Mouse (Mus musculus) ES-E14 (cell line): Measurements from ENCODE around the gene Mrgpre. TPM values are rescaled to one million over a fixed set of nuclear protein-coding genes. Genes with fewer than 3 reads are reported as not detected.
A peak's percentile ranks its signal among the peaks of the same experiment; 100 is the strongest.

Experiments used
- DNase-seq: peaks from one replicate; pipeline ENCODE4 v3.0.0-alpha.2; 2013; ENCODE audit warnings: low read depth, low spot score
- H3K27ac ChIP-seq: 2 replicates; pipeline ENCODE4 v1.5.1; 2012; ENCODE audit warnings: low read depth, mild to moderate bottlenecking, low read length, moderate library complexity, mixed read lengths; ENCODE audit not compliant: poor library complexity, insufficient read depth, severe bottlenecking
- H3K36me3 ChIP-seq: 2 replicates; pipeline ENCODE4 v1.6.1; 2012; ENCODE audit warnings: mild to moderate bottlenecking, low read length, moderate library complexity, mixed read lengths; ENCODE audit not compliant: control insufficient read depth, poor library complexity, insufficient read depth, severe bottlenecking
- H3K4me1 ChIP-seq, 2 experiments: fragments of 150-350 bp in 1 of 2; sonication (generic) in 1 of 2; 2 replicates each; pipeline ENCODE4 v1.6.1; 2012; ENCODE audit warnings: low read length in 2 of 2, mild to moderate bottlenecking in 1 of 2, mixed read lengths in 1 of 2; ENCODE audit not compliant: control insufficient read depth in 2 of 2, insufficient read depth in 2 of 2, poor library complexity in 1 of 2
- H3K4me3 ChIP-seq, 2 experiments: fragments of 150-350 bp in 1 of 2; sonication (generic) in 1 of 2; 2 replicates each; pipeline ENCODE4 v1.5.1; 2012; ENCODE audit warnings: low read length in 2 of 2, low read depth in 1 of 2, mild to moderate bottlenecking in 1 of 2, mixed read lengths in 1 of 2; ENCODE audit not compliant: insufficient read depth in 1 of 2, poor library complexity in 1 of 2, severe bottlenecking in 1 of 2
- H3K9ac ChIP-seq: 2 replicates; pipeline ENCODE4 v1.6.1; 2012; ENCODE audit warnings: low read depth, mild to moderate bottlenecking, low read length, mixed read lengths; ENCODE audit not compliant: poor library complexity, insufficient read depth, severe bottlenecking
- H3K9me3 ChIP-seq: fragments of 150-350 bp; sonication (generic); 2 replicates; pipeline ENCODE4 v1.6.1; 2012; ENCODE audit warnings: low read depth, mild to moderate bottlenecking, low read length; ENCODE audit not compliant: control insufficient read depth, insufficient read depth
- CHD2 ChIP-seq: IDR thresholded peaks from 2 replicates; pipeline ENCODE4 v1.6.1; 2014; ENCODE audit warnings: mild to moderate bottlenecking, low read depth, low read length, inconsistent platforms
- HCFC1 ChIP-seq: IDR thresholded peaks from 2 replicates; pipeline ENCODE4 v1.6.1; 2012; ENCODE audit warnings: low read length, inconsistent platforms, borderline replicate concordance; ENCODE audit not compliant: insufficient read depth
- MAFK ChIP-seq: IDR thresholded peaks from 2 replicates; pipeline ENCODE4 v1.6.1; 2014; ENCODE audit warnings: mild to moderate bottlenecking, low read depth, low read length, inconsistent platforms; ENCODE audit not compliant: insufficient read depth
- ZC3H11A ChIP-seq: IDR thresholded peaks from 2 replicates; pipeline ENCODE4 v1.6.1; 2012; ENCODE audit warnings: low read depth, mild to moderate bottlenecking, inconsistent platforms, low read length, borderline replicate concordance
- ZNF384 ChIP-seq: IDR thresholded peaks from 2 replicates; pipeline ENCODE4 v1.6.1; 2012; ENCODE audit warnings: low read depth, low read length, inconsistent platforms
- in situ Hi-C, 2 experiments: fragments of 600-800 bp; cut with MboI; formaldehyde crosslinking; loops; one replicate each; pipeline ENCODE4 v1.15.1; 2025; ENCODE audit warnings: low sequenced_read_pairs in 2 of 2, inconsistent platforms in 1 of 2; ENCODE audit not compliant: unreplicated experiment in 2 of 2
- total RNA-seq: library from RNA; depleted of rRNA; stranded (reverse); fragments of 300-350 nt; gene quantifications from 2 replicates; pipeline ENCODE4 v1.2.3, GENCODE M21; 2012

The Mrgpre gene
- total RNA-seq, 1 experiment: 0.67 TPM

DNA sequence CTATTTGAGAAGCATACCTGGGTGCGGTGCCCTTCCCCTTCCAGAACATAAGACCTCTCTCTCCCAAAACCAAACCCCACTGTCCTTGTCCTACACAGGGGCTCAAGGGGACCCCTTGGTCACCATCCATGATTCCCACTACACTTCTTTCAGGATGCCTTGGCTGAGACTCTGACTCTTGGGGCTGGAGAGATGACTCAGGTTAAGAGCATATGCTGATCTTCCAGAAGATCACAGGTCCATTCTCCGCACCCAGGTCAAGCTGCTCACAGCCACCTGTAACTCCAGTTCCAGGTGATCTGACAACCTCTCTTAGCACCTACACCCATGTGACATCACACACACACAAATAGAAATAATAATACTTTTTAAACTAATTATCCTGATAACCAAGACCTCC is 43.6 kb downstream of the Mrgpre start:
- TF ChIP-seq MAFK: no peak
- TF ChIP-seq ZC3H11A: no peak
- TF ChIP-seq CHD2: no peak
- no peak for TF ChIP-seq ZNF384
- TF ChIP-seq HCFC1: no peak
- H3K4me1 ChIP-seq: peaks cover 0 to 11% of the 10 kb centered on the region in 2 experiments; a peak in 1 of 4 replicates
- no peak for DNase-seq

DNA sequence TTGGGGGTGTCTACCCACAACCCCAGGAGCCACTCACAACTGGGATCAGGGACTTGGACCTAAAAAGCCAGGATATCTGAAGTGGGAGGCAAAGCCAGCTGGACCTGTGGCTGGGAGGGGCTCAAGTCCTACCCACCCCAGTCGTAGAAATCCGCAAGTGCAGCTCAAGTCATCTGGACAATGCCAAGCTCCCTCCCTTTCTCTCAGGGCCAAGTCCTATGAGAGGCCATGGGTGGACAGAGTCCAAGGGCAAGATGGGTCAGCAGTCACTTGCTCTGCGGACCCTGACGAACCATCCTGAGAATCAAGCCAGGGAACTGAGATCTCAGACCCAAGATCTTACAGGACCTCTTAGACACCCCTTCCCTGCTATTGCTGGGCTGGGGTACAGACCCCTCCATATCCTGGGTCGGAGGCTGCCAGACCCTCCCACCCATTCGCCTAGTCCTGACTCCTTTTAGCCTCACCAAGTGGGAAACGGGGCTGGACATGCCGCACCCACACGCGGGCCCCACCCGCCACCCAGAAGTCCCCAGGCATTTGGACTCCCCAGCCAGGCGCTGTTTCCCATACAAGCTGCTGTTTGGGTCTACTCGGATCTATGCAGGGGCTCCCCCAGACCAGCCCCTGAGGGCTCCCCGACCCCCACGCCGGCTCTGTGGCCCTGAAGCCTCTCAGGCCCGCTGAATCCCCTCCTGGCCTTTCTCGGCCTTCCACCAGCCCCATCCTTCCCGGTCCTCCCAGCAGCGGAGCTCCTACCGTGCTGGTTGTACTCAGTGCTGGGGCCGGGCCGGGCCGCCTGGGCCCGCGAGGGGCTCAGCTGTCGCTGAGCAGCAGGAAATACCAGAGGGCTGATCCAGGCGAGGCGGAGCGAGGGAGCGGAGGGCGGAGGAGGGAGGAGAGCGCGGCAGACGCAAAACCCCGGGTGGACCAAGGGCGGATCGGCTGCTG is 44.5 kb downstream of the Mrgpre start:
- in situ Hi-C loops: no loop called here
- TF ChIP-seq ZC3H11A (no peak), HCFC1 (no peak), MAFK (no peak), CHD2 (no peak), ZNF384 (no peak)
- H3K9ac ChIP-seq: peak overlapping the region; percentile 66

More for the DNA sequence above, 43.6 kb downstream of the Mrgpre start:
- no peaks in the 10 kb centered on the region for H3K9me3 ChIP-seq
- H3K27ac ChIP-seq: no peak overlapping the region
- in situ Hi-C loops: no loop called here
- H3K36me3 ChIP-seq: no peaks in the 10 kb centered on the region
- peak overlapping the region; percentile 61 to 78; a peak in 3 of 4 replicates for H3K4me3 ChIP-seq
- no peak overlapping the region; the same call in 1 of the 2 replicates for H3K9ac ChIP-seq

DNA sequence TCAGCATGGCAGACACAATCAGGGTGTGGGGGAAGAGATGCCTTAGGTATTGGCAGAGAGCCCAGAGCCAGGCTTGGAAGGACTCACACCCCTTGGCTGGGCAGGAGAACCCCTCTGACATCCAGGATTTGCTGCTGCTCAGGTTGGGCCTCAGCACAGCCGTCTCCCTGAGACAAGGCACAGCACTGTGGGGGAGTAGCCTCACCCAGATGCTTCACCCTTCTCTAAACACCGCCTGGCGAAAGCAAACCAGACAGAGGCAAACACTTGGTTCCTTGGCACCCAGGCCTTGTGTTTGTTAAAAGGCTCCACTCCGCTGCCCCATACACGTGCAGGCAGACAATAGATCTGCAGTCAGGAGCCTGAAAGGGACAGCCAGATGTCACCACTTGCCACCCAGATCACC is 45.7 kb downstream of the Mrgpre start:
- Histone ChIP-seq H3K27ac (no peak overlapping the region), H3K4me1 (peaks cover 0 to 11% of the 10 kb centered on the region in 2 experiments; a peak in 1 of 4 replicates), H3K9ac (no peak overlapping the region), H3K36me3 (no peaks in the 10 kb centered on the region), H3K4me3 (no peak overlapping the region), H3K9me3 (no peaks in the 10 kb centered on the region)
- in situ Hi-C loops: no loop called here
- TF ChIP-seq ZC3H11A (no peak), MAFK (no peak), HCFC1 (no peak), CHD2 (no peak), ZNF384 (no peak)
- no peak for DNase-seq

More for the DNA sequence above, 44.5 kb downstream of the Mrgpre start:
- DNase-seq: peak; percentile 31
- Histone ChIP-seq H3K4me3 (peak overlapping the region; percentile 61 to 78), H3K4me1 (peaks cover 0 to 11% of the 10 kb centered on the region in 2 experiments; a peak in 1 of 4 replicates), H3K9me3 (no peaks in the 10 kb centered on the region), H3K27ac (no peak overlapping the region), H3K36me3 (no peaks in the 10 kb centered on the region)

DNA sequence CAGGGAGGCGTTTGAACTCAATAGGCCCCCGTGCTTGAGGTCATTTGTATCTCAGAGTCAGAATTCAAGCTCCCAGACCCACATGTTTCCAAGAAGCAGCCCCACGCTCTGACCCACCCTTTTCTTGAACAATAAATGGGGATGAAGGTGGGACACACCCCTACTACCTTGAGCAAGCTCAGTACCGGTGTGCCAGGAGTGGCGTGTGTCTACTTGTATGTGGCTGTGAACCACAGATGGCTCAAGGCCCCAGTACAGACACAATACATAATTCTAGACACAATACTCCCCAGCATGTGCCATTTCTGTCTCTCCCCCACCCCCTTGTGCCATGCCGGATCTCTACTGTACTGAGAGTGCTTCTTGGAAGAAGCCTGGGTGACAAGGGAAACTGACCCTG is 46.1 kb downstream of the Mrgpre start:
- peaks cover 0 to 11% of the 10 kb centered on the region in 2 experiments; a peak in 1 of 4 replicates for H3K4me1 ChIP-seq
- TF ChIP-seq MAFK: no peak
- TF ChIP-seq ZC3H11A: no peak
- TF ChIP-seq ZNF384: no peak
- no peak for TF ChIP-seq CHD2
- no peak for TF ChIP-seq HCFC1
- in situ Hi-C loops: no loop called here
- DNase-seq: no peak
- no peak overlapping the region for H3K27ac ChIP-seq
- H3K36me3 ChIP-seq: no peaks in the 10 kb centered on the region
- no peak overlapping the region for H3K4me3 ChIP-seq
- H3K9me3 ChIP-seq: no peaks in the 10 kb centered on the region
- no peak overlapping the region for H3K9ac ChIP-seq
